Mouse (Mus musculus): ENCODE measurements at regions not wholly inside any gene's neighbourhood (a gene's known extent, or its start where the extent isn't known, plus 50 kb on each side); places are given as distances from the start of the nearest gene placed in this dataset.
A peak's percentile ranks its signal among the peaks of the same experiment; 100 is the strongest.

DNA sequence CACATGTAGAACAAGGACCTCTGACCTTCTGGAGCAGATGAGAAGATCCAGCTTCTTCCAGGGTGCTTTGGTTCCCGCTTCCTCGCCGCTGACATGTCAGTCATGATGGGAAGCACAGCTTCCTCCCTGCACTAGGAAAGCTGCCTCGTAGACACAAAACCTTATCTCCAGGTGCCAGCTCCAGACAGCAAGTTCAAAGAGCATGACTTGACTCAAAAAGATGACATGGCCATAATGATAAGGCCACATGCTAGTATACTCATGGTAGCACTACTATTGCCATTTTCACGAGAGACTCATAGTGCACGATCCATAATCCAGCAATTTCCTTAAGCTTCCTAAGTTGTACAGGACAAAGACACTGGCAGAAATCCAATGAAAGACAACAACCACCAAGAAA is 272.1 kb downstream of the Gm9195 start:
- DNase-seq: no peak

DNA sequence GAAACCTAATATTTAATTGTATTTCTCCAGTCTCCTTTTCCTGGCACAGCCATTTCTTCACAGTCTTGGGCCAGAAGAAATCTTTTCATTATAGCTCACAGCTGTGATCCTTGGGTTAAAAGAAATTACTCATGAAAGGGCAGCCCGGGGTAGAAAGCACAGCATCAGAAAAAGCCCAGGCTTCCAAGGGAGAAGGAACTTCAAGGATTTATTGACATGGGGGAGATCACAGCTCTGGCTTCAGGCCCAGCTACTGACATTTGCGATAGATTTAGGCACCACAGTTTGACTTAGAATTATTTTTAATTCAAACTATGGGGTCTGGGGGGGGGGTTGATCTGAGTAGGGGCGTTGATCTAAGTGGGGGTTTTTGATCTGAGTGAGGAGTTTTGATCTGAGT is 291.3 kb downstream of the Gm9195 start:
- no peak for DNase-seq

DNA sequence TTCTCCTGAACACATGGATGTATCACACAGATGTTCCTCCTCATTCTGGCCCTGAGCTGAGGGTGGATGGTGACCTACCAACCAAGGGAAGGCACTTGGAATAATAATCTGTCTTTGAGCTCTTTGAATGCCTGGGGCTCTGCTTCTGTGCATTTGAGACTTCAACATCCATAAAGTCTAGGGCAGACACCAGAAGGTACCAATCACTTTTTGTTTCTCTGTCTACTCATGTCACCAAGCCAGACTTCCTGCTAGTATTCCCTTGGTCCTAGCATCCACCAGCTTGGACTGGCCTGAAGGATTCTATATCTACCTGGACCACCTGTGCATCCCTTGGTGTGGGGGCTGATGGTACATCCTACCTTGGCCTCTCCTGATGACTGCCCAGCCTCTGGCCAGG is 291.7 kb downstream of the Gm9195 start:
- DNase-seq: no peak

DNA sequence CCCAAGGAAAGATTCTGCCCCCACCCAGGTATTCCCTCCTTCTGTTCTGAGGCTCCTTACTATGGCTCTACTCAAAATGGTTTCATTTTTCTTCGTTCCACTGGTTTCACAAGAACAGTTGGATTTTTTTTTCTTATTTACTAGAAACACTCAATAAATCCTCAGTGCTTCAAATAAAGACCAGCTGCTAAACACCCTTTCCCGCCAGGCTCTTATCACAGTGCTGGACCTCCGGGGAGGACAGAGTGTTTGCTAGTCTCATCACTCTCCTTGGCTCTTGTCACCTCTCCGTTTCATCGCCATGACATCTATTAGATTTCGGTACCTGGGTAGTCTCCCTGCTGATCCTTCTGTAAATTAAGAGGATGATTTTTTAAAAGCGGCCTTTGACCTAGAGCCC is 293.7 kb downstream of the Gm9195 start:
- DNase-seq: no peak

DNA sequence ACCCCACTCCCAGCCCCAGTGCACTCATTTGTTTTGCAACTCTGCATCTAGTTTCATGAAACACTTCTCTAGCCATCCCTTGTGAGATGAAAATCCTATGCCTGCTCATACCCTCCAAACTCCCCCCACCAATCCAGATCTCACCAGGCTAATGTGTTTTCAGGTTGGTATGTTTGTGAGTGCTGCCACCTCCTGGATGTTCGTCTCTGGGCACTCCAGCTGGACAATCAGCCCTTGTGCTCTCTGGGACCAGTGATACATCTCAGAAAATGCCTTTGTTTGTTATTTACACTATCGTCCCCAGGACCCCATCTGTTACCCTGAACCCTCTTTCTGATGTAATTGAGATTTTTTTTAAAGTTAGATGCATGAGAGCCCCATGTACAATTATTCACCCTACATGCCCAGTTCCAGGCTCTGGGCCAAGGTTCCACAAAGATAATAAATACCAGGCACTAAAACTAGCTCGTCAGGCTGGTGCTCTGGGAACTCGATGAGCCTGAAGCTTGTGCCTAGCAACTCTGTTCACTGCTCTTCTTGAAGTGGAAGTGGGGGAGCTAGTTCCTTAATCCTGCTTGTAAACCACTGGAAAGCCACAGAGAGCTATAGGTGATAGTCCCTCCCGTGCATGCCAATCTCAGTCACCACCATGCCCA is 304.2 kb downstream of the Gm9195 start:
- DNase-seq: peak; percentile 81 to 82

DNA sequence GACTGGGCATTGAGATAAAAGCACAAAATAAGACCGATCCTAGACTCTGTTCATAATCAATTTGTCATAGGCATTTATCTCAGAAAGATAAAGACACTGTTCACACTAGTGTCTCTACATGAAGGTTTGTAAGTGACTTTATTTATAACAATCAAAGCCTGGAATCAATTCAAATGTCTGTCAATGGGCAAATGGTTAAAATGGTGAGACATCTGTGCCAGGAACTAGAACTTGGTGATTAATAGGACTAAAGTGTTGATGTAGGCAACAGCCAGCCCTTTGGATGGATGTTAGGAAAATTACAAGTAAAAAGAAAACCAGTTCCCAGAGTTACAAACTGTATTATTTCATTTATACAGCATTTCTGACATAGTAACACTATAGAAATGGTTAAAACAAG is 315.9 kb downstream of the Gm9195 start:
- DNase-seq: no peak

DNA sequence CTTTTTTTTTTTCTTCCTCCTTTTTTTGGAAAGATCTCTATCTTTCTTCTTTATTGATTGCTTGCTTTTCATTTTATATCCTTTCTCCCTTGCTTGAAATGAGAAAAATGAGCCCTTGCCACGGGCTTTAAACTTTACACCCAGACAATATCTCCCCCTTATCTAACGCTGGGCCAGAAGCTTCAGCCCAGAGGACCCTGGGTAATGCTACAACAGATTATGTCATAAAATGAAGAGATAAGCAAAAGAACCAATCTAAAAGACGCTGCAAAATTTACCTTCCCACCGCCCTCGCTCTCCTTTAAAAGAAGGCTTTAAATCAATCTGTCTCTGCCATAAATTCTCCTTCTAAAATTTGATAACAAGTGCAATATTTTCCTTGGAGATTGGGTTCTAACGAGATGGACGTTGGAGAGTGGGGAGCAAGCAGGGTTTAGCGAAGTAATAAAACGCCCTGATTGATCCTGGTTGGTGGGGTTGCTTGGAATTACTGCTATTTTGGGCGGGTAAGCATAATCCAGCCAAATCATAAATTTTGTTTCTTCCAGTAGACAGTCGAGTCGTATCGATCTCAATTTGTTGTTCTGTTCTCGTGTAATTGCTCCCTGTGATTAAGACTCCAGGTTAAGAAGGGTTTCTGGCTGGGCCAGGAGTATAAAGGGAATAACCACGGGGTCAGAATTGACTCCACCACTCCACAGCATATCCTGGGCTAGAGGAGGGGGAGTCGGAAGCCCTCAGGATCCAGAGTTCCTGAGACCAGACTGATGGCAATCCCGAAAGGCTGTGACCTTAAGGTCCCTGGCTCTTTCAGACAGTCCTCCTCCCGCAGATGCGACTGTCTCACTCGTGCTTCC is 318.9 kb downstream of the Gm9195 start:
- DNase-seq: no peak

DNA sequence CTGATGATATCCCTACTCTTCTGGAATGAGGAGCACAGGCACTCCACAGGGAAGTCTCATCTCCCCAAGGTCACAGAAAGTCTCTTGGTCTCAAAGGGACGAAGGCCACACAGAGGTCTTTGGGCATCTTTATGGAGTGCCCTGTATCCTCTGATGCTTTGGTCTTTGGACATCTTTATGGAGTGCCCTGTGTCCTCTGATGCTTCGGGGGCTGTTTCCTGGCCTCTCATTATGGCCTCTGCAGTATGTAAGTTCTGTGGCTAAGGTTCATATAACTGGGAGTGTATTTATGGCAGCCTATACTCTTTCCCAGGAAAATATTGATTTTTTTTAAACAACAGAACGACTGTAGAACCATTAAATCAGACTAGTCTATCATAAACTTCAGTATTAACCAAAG is 319.9 kb downstream of the Gm9195 start:
- DNase-seq: no peak

DNA sequence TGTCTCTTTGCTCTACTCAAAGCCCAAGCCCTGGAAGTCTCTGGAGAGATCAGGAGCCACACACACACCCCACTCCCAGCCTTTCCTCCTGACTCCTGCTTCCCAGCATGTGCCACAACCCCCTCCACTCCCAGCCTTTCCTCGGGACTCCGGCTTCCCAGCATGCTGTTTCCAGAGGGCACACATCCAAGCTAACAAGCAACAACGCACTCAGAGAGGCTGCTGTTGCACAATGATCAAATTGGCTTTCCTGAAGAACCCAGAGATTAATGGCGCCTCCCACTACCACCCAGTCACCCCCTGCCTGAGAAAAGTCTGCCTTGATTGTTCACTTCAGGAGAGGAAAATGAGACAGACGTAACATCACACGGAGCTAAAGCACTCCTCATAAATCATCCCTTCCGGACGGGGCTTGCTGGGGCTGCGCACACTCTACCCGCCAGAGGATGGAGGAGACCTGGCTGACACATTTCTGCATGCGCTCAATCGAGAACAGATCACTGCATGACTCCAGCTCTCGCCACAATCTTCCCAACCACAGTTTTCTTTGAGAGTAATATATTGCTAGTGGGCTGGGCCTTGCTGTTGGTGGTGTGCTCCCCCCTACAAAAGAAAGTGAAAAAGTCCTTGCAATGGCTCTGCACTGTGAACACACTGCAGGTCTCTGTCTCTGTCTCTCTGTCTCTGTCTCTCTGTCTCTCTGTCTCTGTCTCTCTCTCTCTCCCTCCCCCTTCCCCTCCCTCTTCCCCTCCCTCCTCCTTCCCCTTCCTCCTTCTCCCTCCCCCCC is 332.9 kb downstream of the Gm9195 start:
- DNase-seq: peak; percentile 52 to 53

DNA sequence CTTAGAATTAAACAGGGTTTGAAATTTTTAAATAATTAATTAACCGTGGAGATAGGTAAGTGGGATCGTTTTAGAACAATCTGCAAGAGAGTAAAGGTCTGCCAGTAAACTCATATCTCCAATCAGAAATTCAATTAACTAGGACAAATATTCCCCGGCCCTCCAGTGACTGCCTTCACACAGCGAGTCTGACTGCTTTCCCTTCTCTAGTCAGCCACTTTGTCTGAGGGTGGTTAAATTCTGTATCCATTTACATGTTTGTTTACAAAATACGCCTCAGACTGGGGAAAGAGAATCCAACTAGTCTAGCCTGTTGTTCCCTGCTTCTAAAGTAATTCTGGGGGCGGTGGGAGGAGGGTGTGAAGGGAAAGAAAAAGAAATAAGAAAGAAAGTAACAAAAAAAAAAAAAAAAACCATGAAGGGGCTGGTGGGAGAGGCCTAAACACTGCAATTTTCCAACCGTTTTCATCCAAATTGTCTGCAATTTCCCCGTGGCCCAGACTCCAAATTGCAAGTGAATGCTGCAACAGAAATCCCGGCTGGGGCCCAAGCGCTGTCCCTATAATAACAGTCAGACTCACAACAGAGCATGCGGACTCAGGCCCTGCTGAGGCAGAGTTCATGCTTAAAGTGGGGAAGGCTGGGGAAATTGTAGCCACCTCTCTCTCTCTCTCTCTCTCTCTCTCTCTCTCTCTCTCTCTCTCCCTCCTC is 336.3 kb downstream of the Gm9195 start:
- no peak for DNase-seq

DNA sequence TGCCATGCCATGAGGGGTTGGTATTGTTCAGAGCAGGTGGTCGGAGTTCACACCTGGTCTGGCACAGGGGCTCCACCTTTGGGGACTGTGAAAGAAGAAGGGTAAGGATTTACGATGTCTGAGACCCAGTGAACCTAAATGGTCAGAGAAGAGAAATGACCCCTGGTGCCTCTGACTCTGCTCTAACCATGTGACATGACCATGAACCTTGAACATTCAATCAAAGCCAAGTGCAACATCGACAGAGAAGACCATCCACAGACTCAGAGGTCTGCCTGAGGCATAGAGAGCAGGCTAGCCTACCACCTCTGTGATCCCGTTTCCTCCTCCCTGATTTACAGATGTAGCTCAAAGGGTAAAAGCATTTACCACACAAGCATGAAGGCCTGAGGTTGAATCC is 340.0 kb downstream of the Gm9195 start:
- no peak for DNase-seq

DNA sequence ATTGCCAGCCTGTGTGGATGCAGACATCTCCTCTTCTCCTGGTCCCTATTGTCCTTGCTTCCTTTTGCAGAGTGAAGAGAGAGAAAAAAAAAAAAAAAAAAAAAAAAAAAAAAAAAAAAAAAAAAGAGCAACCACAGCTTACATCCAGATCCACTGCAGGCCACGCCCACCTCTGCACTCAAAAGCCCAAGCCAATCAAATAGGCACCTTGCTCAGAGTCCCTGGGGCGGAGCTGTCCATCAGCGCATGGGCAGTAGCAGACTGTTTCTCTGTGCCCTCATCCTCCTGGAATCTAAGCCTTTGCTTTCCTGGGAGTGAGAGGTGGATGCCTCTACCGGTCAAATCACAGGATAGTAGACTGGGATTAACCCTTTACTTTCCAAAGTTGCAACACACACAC is 342.2 kb downstream of the Gm9195 start:
- peak; percentile 68 to 76 for DNase-seq

DNA sequence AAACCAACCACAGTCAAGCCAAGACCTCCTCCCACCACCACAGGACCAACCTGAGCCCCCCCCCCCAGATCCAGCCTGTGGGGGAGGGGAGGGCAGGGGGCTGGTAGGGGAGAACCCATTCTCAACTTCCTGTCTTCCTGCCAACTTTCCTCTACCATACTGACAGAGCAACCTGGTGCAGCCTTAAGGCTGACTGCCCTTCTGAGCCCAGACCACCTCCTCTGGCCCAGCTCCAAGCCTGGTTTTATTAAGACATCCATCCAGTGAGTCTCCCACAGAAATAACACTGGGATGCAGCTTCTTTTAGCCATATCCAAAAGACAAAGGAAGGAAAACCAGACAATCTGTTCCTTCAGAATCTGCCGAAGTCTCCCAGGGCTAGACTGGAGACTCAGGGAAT is 342.8 kb downstream of the Gm9195 start:
- DNase-seq: peak; percentile 80 to 81

DNA sequence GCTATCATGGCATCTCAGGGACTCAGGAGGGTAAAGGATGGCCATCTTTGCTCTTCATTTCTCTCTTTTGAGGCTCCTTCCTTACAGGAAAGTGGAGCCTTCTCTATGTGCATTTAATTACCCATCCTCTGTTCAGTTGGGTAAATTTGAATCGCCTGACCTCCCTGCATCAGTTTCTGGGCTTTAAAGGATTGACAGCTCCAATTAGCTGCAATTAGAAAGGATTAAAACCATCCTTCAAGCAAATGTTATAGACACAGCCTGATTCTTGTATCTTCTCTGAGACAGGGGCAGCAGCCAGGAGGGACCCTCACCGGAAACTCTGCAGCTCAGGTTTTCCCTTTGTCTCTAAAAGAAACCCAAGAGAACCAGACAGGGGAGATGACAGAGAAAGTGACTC is 345.3 kb downstream of the Gm9195 start:
- no peak for DNase-seq

DNA sequence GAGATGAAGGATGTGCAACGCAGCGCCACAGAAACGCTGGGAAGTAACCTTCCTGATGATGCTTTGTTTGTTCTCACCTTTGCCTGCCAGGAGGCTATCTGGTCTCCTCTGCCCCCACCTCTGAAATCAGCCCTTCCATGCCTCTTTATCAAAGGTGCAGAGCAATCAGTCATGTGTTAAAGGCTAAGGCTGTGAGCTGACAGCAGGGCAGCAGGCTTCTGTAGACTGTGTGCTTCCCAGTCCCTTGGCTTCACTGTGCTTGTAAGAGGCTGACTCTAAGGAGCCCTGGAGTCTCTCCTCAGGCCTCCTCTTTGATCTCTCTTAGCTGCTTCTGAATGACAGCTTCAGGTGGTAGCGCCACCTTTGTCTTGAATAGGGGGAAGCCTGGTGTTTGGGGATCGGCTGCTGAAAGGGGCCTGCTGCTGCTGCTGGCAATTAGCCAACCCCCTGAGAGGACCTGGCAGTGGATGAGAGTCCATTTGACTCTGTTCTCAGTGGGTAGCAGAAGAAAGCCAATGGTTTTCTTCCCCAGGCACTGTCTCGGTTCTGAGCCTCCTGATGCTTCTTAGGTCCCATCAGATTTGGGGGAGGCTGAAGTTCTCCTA is 348.7 kb downstream of the Gm9195 start:
- DNase-seq: peak; percentile 86 to 90

DNA sequence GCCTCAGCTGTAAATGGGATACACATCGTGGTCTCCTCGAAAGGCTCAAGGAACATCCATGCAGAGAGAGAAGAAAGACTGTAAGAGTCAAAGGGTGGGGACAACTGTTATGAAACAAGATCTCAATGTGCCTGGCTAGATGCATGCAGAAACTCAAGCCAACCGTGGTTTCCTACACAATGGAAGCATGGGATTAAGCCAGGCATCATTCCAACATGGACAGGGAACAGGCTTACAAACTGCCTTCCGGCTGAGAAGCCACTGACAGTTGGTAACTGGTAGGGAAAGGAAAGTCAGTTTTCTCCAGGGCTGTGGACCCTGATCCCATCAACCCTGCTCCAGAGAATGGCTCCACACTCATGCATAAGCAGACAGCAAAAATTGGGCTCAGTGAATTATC is 350.5 kb downstream of the Gm9195 start:
- DNase-seq: peak; percentile 49 to 53

DNA sequence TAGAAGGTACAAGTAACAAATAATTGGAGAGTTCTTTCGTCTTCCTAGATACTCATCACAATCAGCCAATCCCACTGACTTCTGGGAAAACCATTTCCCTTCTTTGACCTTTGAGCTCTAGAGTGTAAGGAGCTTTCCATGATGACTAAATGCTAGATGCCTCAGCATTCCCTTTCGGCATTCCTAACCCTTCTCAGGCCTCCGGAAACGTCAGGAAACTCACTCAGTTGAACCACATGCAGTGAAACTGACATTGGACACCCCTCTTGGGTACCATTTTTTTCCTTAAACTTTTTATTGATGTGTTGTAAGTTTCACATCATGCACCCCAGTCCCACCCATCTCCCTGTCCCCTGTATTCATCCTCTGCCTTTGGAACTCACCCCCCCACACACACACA is 361.5 kb downstream of the Gm9195 start:
- no peak for DNase-seq

DNA sequence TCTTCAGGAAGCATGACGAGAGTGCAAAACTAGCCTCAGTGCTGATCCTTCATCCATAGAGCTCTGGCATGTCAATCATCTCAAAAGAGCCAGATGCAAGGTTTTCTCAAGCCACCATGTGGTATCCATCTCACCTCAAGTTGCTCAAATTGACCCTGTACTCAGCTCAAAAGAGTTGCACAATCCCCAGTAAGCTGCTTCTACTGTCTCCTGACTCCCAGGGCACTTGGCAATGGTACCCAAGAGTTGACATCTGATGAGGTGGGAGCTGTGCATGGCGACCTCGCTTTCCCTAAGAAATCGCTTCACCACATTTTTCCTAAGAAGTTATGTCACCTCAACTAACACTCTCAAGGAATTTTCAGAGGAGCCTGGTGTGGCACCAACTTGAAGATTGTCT is 369.9 kb downstream of the Gm9195 start:
- no peak for DNase-seq

DNA sequence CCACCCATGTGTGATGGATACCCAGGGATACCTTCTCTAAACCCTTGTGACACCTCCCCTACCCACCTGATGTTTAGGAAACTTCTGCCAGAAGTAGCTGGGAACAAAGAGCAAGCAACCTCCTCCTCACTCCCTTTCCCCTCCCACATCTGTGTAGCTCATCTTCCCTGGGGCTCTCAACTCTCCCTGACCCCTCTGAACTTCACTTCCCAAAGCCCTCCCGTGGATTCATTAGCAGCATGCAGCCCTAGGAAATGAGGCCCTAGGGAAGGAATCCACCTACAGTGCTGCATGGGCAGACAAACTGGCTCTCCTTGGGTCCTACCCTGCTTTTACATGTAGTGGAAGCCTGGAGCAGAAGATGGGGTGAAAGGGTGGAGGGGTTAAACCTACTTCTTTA is 370.6 kb downstream of the Gm9195 start:
- no peak for DNase-seq

DNA sequence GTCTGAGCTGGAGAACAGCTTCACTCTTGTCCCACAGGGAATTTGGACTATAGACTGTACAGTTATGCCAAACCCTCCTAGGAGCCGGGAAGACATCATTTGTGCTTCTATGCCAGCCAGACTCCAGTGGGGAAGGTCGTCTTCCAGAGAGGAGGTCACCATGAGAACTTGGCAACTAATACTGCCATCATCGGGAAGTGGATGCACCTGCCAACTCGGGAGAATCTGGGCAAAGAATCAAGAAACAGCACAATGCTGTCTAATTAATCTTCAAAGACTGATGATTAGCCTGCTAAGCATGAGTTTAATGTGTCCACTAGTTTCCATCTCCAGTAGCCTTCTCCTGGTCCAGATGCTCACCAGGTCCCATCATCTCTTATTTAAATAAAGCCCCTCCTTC is 374.8 kb downstream of the Gm9195 start:
- peak; percentile 92 to 94 for DNase-seq

DNA sequence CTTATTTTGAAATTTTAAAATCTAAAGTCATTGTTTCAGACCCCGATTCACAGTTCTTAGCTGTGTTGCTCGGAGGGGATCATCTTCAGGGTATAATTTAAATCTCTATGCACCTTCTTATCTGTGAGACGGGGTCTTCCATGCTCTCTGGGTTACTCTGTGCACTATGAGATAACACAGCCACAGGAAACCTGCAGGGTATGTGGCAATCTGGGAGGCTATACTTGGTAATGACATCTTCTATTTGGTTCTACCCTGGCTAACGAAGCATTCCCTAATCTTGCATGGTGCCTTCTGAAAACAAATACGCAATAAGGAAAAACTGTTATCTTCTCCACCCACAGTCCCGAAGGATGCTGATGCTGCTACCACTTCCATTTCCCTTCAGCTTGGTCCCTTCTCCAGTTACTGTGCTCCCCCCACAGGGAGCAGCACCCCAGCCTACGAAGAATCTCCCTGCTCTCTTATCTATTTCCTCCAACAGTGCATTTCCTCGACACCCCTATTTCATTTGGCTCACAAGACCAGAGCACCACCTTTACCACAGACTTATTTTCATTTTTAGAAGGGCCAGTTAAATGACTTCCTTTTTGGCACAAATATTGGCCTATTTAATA is 378.2 kb downstream of the Gm9195 start:
- no peak for DNase-seq

DNA sequence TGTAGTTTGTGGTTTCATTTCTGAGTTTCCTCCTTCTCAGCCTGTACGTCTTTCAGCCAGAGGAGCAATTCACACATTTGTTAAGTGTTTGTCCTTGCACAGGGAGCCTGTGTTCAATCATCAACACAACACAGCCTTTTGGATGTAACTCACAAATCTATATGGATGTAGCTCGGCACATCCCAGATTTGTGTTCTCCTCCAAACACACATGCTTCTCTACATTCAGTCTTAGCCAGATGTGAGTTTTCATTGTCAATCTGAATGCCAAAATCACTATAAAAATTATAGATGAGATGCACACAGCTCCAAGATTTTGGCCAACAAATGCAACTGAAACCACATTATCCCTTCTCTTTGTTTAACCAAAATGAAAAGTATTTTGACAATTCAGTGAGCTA is 380.9 kb downstream of the Gm9195 start:
- no peak for DNase-seq
